Mouse (Mus musculus): Measurements from ENCODE around the gene Cdcp1. TPM values are rescaled to one million over a fixed set of nuclear protein-coding genes. Genes with fewer than 3 reads are reported as not detected.

The Cdcp1 gene
- polyA plus RNA-seq, 1 experiment from 2014 or later, result 5.3 TPM

GRCm38 (mm10) chr9:123139887-123140614, 75.8 kb downstream of the Cdcp1 start:
- H3K27me3 ChIP-seq, result no peaks in the 10 kb centered on the region
- no peak overlapping the region for H3K4me2 ChIP-seq (replicated peaks)
- 89% methylated on average over 4 of the region's 4 CpGs for WGBS
- H3K9me3 ChIP-seq, result peaks cover 18% of the 10 kb centered on the region
- H3K4me3 ChIP-seq, result no peak overlapping the region
- H3K9ac ChIP-seq, result no peak overlapping the region
- H3K36me3 ChIP-seq, result peaks cover 80% of the 10 kb centered on the region
- no peak for ATAC-seq (ENCODE audit: low FRiP score, low read depth)
- H3K4me1 ChIP-seq, result peaks cover 15% of the 10 kb centered on the region
- no peak overlapping the region for H3K27ac ChIP-seq

- Histone ChIP-seq H3K4me2 (replicated peaks) (no peak overlapping the region), H3K9ac (no peak overlapping the region), H3K4me3 (no peak overlapping the region), H3K4me1 (peaks cover 15% of the 10 kb centered on the region), H3K9me3 (peaks cover 12% of the 10 kb centered on the region), H3K27ac (peak overlapping the region; percentile 28; the same call in 1 of the 2 replicates), H3K36me3 (peaks cover 86% of the 10 kb centered on the region), H3K27me3 (no peaks in the 10 kb centered on the region)
- peak; percentile 72 for ATAC-seq (ENCODE audit: low FRiP score, low read depth)
- WGBS, result 61% methylated on average over 5 of the region's 5 CpGs
Measured at GRCm38 (mm10) chr9:123138891-123139474, 76.9 kb downstream of the Cdcp1 start.

GRCm38 (mm10) chr9:123136953-123137682, 78.7 kb downstream of the Cdcp1 start:
- no peaks in the 10 kb centered on the region for H3K27me3 ChIP-seq
- peak; percentile 36; the same call in 1 of the 2 replicates for ATAC-seq (ENCODE audit: low FRiP score, low read depth)
- H3K4me2 ChIP-seq (replicated peaks), result no peak overlapping the region
- no peak overlapping the region; the same call in 1 of the 2 replicates for H3K27ac ChIP-seq
- WGBS, result 74% methylated on average over 7 of the region's 7 CpGs
- 0 out of 2 replicates have a peak overlapping the region, but pooled peaks have one; percentile 2 for H3K9ac ChIP-seq
- H3K4me1 ChIP-seq, result peaks cover 15% of the 10 kb centered on the region
- H3K4me3 ChIP-seq, result no peak overlapping the region
- H3K36me3 ChIP-seq, result peaks cover 88% of the 10 kb centered on the region
- H3K9me3 ChIP-seq, result peaks cover 3% of the 10 kb centered on the region; the same call in 1 of the 2 replicates

- Histone ChIP-seq H3K4me3 (no peak overlapping the region), H3K27ac (no peak overlapping the region), H3K9ac (no peak overlapping the region), H3K4me1 (peaks cover 11% of the 10 kb centered on the region), H3K9me3 (no peaks in the 10 kb centered on the region), H3K36me3 (peaks cover 100% of the 10 kb centered on the region), H3K4me2 (replicated peaks) (no peak overlapping the region), H3K27me3 (no peaks in the 10 kb centered on the region)
- no peak for ATAC-seq (ENCODE audit: low FRiP score, low read depth)
- 86% methylated on average over 3 of the region's 3 CpGs for WGBS
Measured at GRCm38 (mm10) chr9:123132994-123133393, 82.8 kb downstream of the Cdcp1 start.

- H3K4me2 ChIP-seq (replicated peaks), result no peak overlapping the region
- 96% methylated on average over 6 of the region's 6 CpGs for WGBS
- H3K27ac ChIP-seq, result no peak overlapping the region
- no peak overlapping the region for H3K4me3 ChIP-seq
- no peak overlapping the region for H3K9ac ChIP-seq
- no peak for ATAC-seq (ENCODE audit: low FRiP score, low read depth)
- peaks cover 89% of the 10 kb centered on the region for H3K36me3 ChIP-seq
- no peaks in the 10 kb centered on the region for H3K4me1 ChIP-seq
- no peaks in the 10 kb centered on the region for H3K27me3 ChIP-seq
- H3K9me3 ChIP-seq, result no peaks in the 10 kb centered on the region
Measured at GRCm38 (mm10) chr9:123127663-123128062, 88.2 kb downstream of the Cdcp1 start.

- no peaks in the 10 kb centered on the region for H3K27me3 ChIP-seq
- H3K4me2 ChIP-seq (replicated peaks), result no peak overlapping the region
- WGBS, result 99% methylated on average over 2 of the region's 2 CpGs
- H3K9me3 ChIP-seq, result no peaks in the 10 kb centered on the region
- no peaks in the 10 kb centered on the region for H3K4me1 ChIP-seq
- H3K9ac ChIP-seq, result no peak overlapping the region
- H3K27ac ChIP-seq, result no peak overlapping the region
- no peak for ATAC-seq (ENCODE audit: low FRiP score, low read depth)
- H3K4me3 ChIP-seq, result no peak overlapping the region
- H3K36me3 ChIP-seq, result peaks cover 88% of the 10 kb centered on the region
Measured at GRCm38 (mm10) chr9:123124413-123124981, 91.3 kb downstream of the Cdcp1 start.

DNA sequence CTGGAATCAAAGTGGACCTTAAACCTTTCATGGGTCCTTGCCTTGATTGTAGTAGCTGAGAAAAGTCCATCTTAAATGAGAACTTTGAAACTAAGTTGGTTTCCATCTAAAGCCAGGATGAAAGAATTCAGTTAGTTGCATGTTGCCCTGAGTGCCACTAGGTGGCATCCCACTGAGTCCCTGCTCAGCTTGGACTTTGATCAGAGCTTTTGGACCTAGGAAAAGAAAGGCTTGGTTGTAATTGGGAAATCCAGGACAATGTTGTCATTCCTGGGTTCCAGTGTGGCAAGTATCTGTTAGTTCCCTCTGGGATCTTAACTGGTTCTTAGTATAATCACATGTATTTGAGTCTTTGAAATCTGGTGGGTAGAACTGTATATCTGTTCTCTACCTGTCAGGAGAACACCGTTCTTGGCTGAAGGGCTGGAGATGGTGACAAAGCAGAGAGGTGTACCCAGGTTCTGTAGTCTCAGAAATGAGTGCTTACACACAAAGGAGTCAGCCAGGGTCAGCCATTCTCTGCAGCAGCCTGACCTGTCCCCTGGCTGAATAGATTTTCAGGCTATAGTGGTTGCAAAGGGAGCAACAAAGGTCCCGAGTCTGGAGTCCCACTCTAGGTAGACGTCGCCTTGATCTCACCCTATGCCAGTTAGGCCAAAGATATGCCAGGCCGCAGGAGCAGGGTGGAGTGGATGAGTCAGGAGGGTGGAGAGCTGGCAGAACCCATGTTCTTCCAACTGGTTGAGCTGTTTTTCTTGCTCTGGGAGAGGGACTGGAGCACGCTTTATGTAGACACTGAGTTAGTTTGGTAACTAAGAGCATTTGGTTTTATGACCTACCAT, 92.0 kb downstream of the Cdcp1 start:
- Histone ChIP-seq H3K9ac (no peak overlapping the region), H3K36me3 (peaks cover 88% of the 10 kb centered on the region), H3K4me1 (no peaks in the 10 kb centered on the region), H3K4me2 (replicated peaks) (no peak overlapping the region), H3K9me3 (no peaks in the 10 kb centered on the region), H3K27me3 (no peaks in the 10 kb centered on the region), H3K4me3 (no peak overlapping the region), H3K27ac (no peak overlapping the region)
- 96% methylated on average over 6 of the region's 6 CpGs for WGBS
- ATAC-seq (ENCODE audit: low FRiP score, low read depth), result no peak

DNA sequence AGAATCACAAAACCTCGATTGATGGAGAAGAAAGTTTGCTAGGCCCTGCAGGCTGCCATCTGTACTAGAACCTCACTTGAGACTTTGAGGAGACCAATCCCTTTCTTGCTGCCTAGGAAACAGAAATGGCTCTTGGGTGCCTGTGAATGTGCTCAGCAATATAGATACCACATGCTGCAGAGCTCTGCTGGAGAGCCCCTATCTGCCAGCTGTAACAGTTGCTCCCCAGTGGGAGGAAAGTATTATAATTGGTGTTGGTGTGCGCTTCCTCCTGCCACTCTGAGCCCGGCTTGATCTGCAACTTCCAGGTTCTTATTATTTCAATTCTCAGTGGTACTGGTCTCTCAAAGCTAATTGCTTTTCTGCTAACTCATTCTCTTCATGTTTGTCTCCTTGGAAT, 92.8 kb downstream of the Cdcp1 start:
- Histone ChIP-seq H3K4me3 (no peak overlapping the region), H3K27me3 (no peaks in the 10 kb centered on the region), H3K4me2 (replicated peaks) (no peak overlapping the region), H3K9me3 (no peaks in the 10 kb centered on the region), H3K27ac (no peak overlapping the region), H3K36me3 (peaks cover 88% of the 10 kb centered on the region), H3K4me1 (no peaks in the 10 kb centered on the region), H3K9ac (no peak overlapping the region)
- 94% methylated on average over 3 of the region's 3 CpGs for WGBS
- no peak for ATAC-seq (ENCODE audit: low FRiP score, low read depth)

Other genes starting within 250 kb of the Cdcp1 start
- 21.0 and 23.3 TPM in 2 replicates for gene Tmem42, start 194.7 kb downstream of the Cdcp1 start, polyA plus RNA-seq (2015; fragmentation: Nextera tagmentation; extraction: Ambion mirVana)
- gene Tgm4, start 181.3 kb downstream of the Cdcp1 start, polyA plus RNA-seq (2015; fragmentation: Nextera tagmentation; extraction: Ambion mirVana), result 0.78 and 0.88 TPM in 2 replicates
- gene Zdhhc3, start 102.8 kb downstream of the Cdcp1 start, polyA plus RNA-seq (2015; fragmentation: Nextera tagmentation; extraction: Ambion mirVana), result 68.5 and 70.2 TPM in 2 replicates
- gene Exosc7, start 102.8 kb downstream of the Cdcp1 start, polyA plus RNA-seq (2015; fragmentation: Nextera tagmentation; extraction: Ambion mirVana), result 97.0 and 99.0 TPM in 2 replicates
- gene Clec3b, start 65.1 kb downstream of the Cdcp1 start, polyA plus RNA-seq (2015; fragmentation: Nextera tagmentation; extraction: Ambion mirVana), result 0.24 and 0.32 TPM in 2 replicates
- gene Tmem158, start 44.7 kb upstream of the Cdcp1 start, polyA plus RNA-seq (2015; fragmentation: Nextera tagmentation; extraction: Ambion mirVana), result 15.3 and 18.8 TPM in 2 replicates
- gene Lars2, start 150.9 kb upstream of the Cdcp1 start, polyA plus RNA-seq (2015; fragmentation: Nextera tagmentation; extraction: Ambion mirVana), result 1,028 and 1,139 TPM in 2 replicates